Mouse (Mus musculus): Measurements from ENCODE around the gene Kcnh5. TPM values are rescaled to one million over a fixed set of nuclear protein-coding genes. Genes with fewer than 3 reads are reported as not detected.

Kcnh5 gene
- polyA plus RNA-seq, 1 experiment = not detected

- no peaks in the 10 kb centered on the region for H3K4me1 ChIP-seq (ENCODE audit: control insufficient read depth, insufficient read depth, low read length)
- TF ChIP-seq POLR2A (IDR thresholded peaks at IDR 0.05; ENCODE audit: borderline replicate concordance, low read depth, low read length) (no peak), CTCF (IDR thresholded peaks at IDR 0.05; ENCODE audit: low read depth, low read length) (no peak)
- no peak overlapping the region for H3K27ac ChIP-seq (ENCODE audit: insufficient read depth, low read depth, low read length)
- no peak overlapping the region for H3K4me3 ChIP-seq (ENCODE audit: insufficient read depth, low read length)
These were observed 85.2 kb downstream of the Kcnh5 start for GRCm38 (mm10) chr12:75091921-75092320.

GRCm38 (mm10) chr12:75090957-75091356 lies 86.2 kb downstream of the Kcnh5 start:
- Histone ChIP-seq H3K4me3 (ENCODE audit: insufficient read depth, low read length) (no peak overlapping the region), H3K27ac (ENCODE audit: insufficient read depth, low read depth, low read length) (no peak overlapping the region), H3K4me1 (ENCODE audit: control insufficient read depth, insufficient read depth, low read length) (no peaks in the 10 kb centered on the region)
- TF ChIP-seq POLR2A (IDR thresholded peaks at IDR 0.05; ENCODE audit: borderline replicate concordance, low read depth, low read length) = no peak
- no peak for TF ChIP-seq CTCF (IDR thresholded peaks at IDR 0.05; ENCODE audit: low read depth, low read length)

GRCm38 (mm10) chr12:75077175-75077574 lies 100.0 kb downstream of the Kcnh5 start:
- TF ChIP-seq POLR2A (IDR thresholded peaks at IDR 0.05; ENCODE audit: borderline replicate concordance, low read depth, low read length) = no peak
- no peak for TF ChIP-seq CTCF (IDR thresholded peaks at IDR 0.05; ENCODE audit: low read depth, low read length)
- Histone ChIP-seq H3K4me3 (ENCODE audit: insufficient read depth, low read length) (no peak overlapping the region), H3K27ac (ENCODE audit: insufficient read depth, low read depth, low read length) (no peak overlapping the region), H3K4me1 (ENCODE audit: control insufficient read depth, insufficient read depth, low read length) (no peaks in the 10 kb centered on the region)

GRCm38 (mm10) chr12:75071043-75071442 lies 106.1 kb downstream of the Kcnh5 start:
- H3K27ac ChIP-seq (ENCODE audit: insufficient read depth, low read depth, low read length) = no peak overlapping the region
- H3K4me1 ChIP-seq (ENCODE audit: control insufficient read depth, insufficient read depth, low read length) = no peaks in the 10 kb centered on the region
- TF ChIP-seq POLR2A (IDR thresholded peaks at IDR 0.05; ENCODE audit: borderline replicate concordance, low read depth, low read length) (no peak), CTCF (IDR thresholded peaks at IDR 0.05; ENCODE audit: low read depth, low read length) (no peak)
- no peak overlapping the region for H3K4me3 ChIP-seq (ENCODE audit: insufficient read depth, low read length)

- Histone ChIP-seq H3K4me3 (ENCODE audit: insufficient read depth, low read length) (no peak overlapping the region), H3K27ac (ENCODE audit: insufficient read depth, low read depth, low read length) (no peak overlapping the region), H3K4me1 (ENCODE audit: control insufficient read depth, insufficient read depth, low read length) (no peaks in the 10 kb centered on the region)
- TF ChIP-seq CTCF (IDR thresholded peaks at IDR 0.05; ENCODE audit: low read depth, low read length) (no peak), POLR2A (IDR thresholded peaks at IDR 0.05; ENCODE audit: borderline replicate concordance, low read depth, low read length) (no peak)
These were observed 114.6 kb downstream of the Kcnh5 start for GRCm38 (mm10) chr12:75062571-75062970.

- no peaks in the 10 kb centered on the region for H3K4me1 ChIP-seq (ENCODE audit: control insufficient read depth, insufficient read depth, low read length)
These were observed 115.4 kb downstream of the Kcnh5 start for GRCm38 (mm10) chr12:75061731-75062130.

GRCm38 (mm10) chr12:75053731-75054130 lies 123.4 kb downstream of the Kcnh5 start:
- H3K4me1 ChIP-seq (ENCODE audit: control insufficient read depth, insufficient read depth, low read length) = no peaks in the 10 kb centered on the region
- no peak overlapping the region for H3K4me3 ChIP-seq (ENCODE audit: insufficient read depth, low read length)
- TF ChIP-seq POLR2A (IDR thresholded peaks at IDR 0.05; ENCODE audit: borderline replicate concordance, low read depth, low read length) (no peak), CTCF (IDR thresholded peaks at IDR 0.05; ENCODE audit: low read depth, low read length) (no peak)
- no peak overlapping the region for H3K27ac ChIP-seq (ENCODE audit: insufficient read depth, low read depth, low read length)

More at GRCm38 (mm10) chr12:75061731-75062130, 115.4 kb downstream of the Kcnh5 start:
- TF ChIP-seq CTCF (IDR thresholded peaks at IDR 0.05; ENCODE audit: low read depth, low read length) (no peak), POLR2A (IDR thresholded peaks at IDR 0.05; ENCODE audit: borderline replicate concordance, low read depth, low read length) (no peak)
- Histone ChIP-seq H3K4me3 (ENCODE audit: insufficient read depth, low read length) (no peak overlapping the region), H3K27ac (ENCODE audit: insufficient read depth, low read depth, low read length) (no peak overlapping the region)

- no peak overlapping the region for H3K4me3 ChIP-seq (ENCODE audit: insufficient read depth, low read length)
- TF ChIP-seq POLR2A (IDR thresholded peaks at IDR 0.05; ENCODE audit: borderline replicate concordance, low read depth, low read length) (no peak), CTCF (IDR thresholded peaks at IDR 0.05; ENCODE audit: low read depth, low read length) (no peak)
- H3K27ac ChIP-seq (ENCODE audit: insufficient read depth, low read depth, low read length) = no peak overlapping the region
- no peaks in the 10 kb centered on the region for H3K4me1 ChIP-seq (ENCODE audit: control insufficient read depth, insufficient read depth, low read length)
These were observed 140.4 kb downstream of the Kcnh5 start for GRCm38 (mm10) chr12:75036694-75037093.

GRCm38 (mm10) chr12:75031970-75032864 lies 144.9 kb downstream of the Kcnh5 start:
- H3K4me1 ChIP-seq (ENCODE audit: control insufficient read depth, insufficient read depth, low read length) = no peaks in the 10 kb centered on the region
- TF ChIP-seq CTCF (IDR thresholded peaks at IDR 0.05; ENCODE audit: low read depth, low read length) = no peak
- no peak for TF ChIP-seq POLR2A (IDR thresholded peaks at IDR 0.05; ENCODE audit: borderline replicate concordance, low read depth, low read length)

GRCm38 (mm10) chr12:74971187-74971586 lies 205.9 kb downstream of the Kcnh5 start:
- no peak overlapping the region for H3K27ac ChIP-seq (ENCODE audit: insufficient read depth, low read depth, low read length)
- H3K4me3 ChIP-seq (ENCODE audit: insufficient read depth, low read length) = no peak overlapping the region
- no peak for TF ChIP-seq CTCF (IDR thresholded peaks at IDR 0.05; ENCODE audit: low read depth, low read length)
- no peak for TF ChIP-seq POLR2A (IDR thresholded peaks at IDR 0.05; ENCODE audit: borderline replicate concordance, low read depth, low read length)
- H3K4me1 ChIP-seq (ENCODE audit: control insufficient read depth, insufficient read depth, low read length) = no peaks in the 10 kb centered on the region

More at GRCm38 (mm10) chr12:75031970-75032864, 144.9 kb downstream of the Kcnh5 start:
- Histone ChIP-seq H3K4me3 (ENCODE audit: insufficient read depth, low read length) (no peak overlapping the region), H3K27ac (ENCODE audit: insufficient read depth, low read depth, low read length) (no peak overlapping the region)

All from bone marrow macrophage, adult 2 months (primary cell).